Mouse (Mus musculus) brain, embryonic 14.5 days (tissue): Measurements from ENCODE around the gene Rhox6. TPM values are rescaled to one million over a fixed set of nuclear protein-coding genes. Genes with fewer than 3 reads are reported as not detected.
"Not testable (repeated sequence)": the region's sequence is repeated elsewhere in the genome, so short reads cannot be mapped to it uniquely, and the experiment has no call there.

ENCODE experiments used
- DNase-seq: peaks from one replicate; pipeline ENCODE4 v3.0.0-alpha.2; 2011; ENCODE audit warnings: low read depth
- CTCF ChIP-seq: fragments of 200-500 bp; IDR thresholded peaks from 2 replicates; pipeline ENCODE4 v1.5.1; 2012; ENCODE audit warnings: inconsistent platforms, mild to moderate bottlenecking, moderate library complexity, borderline replicate concordance; ENCODE audit not compliant: insufficient read depth, insufficient read length; ENCODE audit errors: extremely low read depth
- POLR2A ChIP-seq: fragments of 200-500 bp; IDR thresholded peaks from 2 replicates; pipeline ENCODE4 v1.6.1; 2012; ENCODE audit warnings: mild to moderate bottlenecking, inconsistent platforms, borderline replicate concordance; ENCODE audit not compliant: poor library complexity, insufficient read depth, insufficient read length, severe bottlenecking; ENCODE audit errors: extremely low read depth
- polyA plus RNA-seq: library from polyadenylated mRNA; depleted of rRNA; stranded (reverse); fragments of >200 nt; gene quantifications from 2 replicates; pipeline ENCODE4 v1.2.3, GENCODE M21; 2012; rRNA removed

Gene Rhox6
- polyA plus RNA-seq = 0.06 and 0.14 TPM in 2 replicates

DNA sequence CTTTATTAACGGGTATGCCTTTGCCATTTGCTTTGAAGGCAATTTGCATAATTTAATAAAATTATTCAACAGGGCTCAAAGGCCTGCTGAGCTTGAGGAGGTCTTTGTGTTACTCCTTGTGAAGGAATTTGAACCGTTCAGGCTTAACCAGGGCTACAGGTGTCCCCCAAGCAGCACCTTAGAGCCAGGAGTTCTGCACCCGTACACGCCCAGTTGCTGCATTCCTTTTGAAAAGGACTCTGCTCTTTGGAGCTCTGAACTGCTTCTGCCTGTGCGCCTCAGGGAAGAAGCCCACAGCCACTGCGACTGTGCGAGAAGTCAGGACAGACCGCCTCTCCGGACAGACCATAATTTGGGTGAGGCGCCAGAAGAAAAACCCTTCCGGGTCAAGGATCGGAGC lies at the start of gene Rhox6:
Rhox6 (plus strand) TSS at position 301 of the 400 bp plus-strand sequence.
- DNase-seq = not testable (repeated sequence)

DNA sequence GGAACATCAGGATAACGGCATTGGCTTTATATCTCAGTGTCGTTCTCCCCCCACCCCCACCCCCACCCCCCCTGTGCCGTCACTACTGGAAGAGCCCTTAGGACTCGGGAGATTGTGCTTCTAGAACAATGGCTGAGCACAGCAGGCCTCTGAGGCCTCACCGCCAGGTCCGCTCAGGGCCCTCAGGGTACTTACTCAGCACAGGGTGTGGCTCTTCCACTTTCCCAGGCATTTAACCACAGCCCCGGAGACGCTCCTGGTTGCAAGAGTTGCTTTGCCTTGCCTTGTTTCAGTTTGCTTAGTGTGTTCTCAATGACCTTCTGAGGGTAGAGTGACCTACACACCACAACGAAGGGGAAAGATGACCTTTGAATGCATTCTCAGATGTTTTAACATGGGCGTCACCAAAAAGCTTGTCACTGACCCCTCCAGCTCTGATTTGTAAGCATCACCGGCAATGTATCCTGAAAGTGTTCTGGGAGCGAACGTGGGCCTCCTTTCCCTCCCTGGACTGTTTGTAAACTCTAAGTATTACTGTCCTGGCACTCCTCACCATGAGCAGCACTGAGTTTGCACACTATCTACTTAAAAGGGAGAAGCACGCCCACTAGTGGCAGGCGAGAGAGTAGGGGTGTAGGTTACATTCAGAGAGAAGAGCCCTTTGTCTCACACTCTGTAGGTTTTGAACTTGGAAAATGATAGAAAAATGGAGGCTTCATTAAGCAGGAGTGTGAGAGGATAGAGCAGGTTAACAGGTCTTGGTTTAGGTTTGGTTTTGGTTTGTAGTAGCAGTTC lies 19.2 kb upstream of the Rhox6 start:
- no peak for DNase-seq
- TF ChIP-seq CTCF = no peak

DNA sequence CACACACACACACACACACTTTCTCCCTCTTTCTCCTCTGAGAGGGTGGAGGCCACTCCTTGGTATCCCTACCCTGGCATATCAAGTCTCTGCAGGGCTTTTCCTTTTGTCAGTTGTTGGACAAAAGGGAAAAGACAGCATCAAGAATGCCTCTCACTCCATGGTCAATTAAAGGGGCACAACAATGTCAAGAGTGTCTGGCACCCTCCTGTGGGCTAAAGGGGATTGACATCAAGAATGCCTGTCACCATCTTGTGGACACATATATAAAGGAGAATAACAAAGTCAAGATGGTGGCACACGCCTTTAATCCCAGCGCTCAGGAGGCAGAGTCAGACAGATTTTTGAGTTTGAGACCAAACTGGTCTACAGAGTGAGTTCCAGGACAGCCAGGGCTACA lies 17.3 kb upstream of the Rhox6 start:
- TF ChIP-seq CTCF = no peak
- TF ChIP-seq POLR2A = no peak
- no peak for DNase-seq

DNA sequence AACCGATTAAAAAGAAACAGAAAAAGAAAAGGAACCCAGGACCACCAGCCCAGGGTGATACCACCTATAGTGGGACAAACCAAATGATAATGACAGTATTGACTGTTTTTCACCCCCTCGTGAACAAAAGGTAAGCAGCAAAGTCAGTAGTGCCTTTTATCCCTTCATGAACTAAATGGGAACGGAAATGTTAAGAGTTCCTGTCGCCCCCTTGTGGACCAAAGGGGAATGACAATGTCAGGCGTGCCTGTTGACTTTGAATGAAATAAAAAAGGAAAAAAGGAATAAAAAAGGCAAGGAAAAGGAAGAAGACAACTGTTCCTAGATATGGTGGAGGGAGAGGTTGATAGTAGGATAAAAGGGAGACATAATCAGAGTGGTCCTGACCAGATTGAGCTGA lies 15.5 kb upstream of the Rhox6 start:
- TF ChIP-seq POLR2A (no peak), CTCF (peak; percentile 49; the same call in 1 of the 2 replicates)

DNA sequence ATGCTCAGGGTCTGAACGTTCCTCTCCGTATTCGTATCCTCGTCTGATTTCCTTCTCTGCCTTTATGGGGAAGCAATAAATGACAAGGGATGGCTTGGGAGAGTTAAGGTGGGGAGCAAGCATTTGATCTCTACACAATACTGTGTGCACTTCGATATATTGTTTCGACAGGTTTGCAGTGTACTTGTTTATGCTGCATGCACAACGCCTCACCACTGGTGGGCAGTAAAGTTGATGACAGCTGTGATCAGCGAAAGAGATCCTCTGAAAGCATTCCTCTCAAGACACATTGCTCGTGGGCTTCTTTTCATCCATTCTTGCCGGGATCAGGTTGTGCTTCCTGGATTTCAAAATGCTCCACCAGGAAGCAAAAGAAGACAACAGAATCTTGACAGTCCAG lies 11.0 kb upstream of the Rhox6 start:
- peak; percentile 18 for DNase-seq
- TF ChIP-seq POLR2A (no peak), CTCF (peak; percentile 27; the same call in 1 of the 2 replicates)

More for the DNA sequence above, 15.5 kb upstream of the Rhox6 start:
- DNase-seq = no peak

DNA sequence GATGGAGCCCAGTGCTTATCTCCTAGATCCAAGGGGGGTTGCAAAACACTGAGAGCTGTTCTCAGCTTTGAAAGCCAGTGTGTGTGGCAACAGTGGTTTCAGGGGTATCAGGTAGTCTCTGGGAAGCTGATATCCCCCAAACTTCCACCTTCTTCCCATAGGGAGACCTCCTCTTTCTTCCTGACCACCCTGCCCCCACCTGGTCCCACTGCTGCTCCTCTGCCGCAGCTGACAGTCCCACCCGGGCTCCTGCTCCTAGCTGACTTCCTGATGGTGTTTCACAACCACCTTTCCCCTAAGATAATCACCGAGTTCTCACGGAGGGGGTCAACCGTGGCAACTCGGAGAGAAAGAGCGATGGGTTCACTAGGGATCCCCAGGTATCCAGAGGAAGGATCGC lies 4.7 kb downstream of the Rhox6 start, which contains the start of gene Rhox7a:
Rhox7a (plus strand) TSS at position 301 of the 400 bp plus-strand sequence.
- not testable (repeated sequence) for DNase-seq

DNA sequence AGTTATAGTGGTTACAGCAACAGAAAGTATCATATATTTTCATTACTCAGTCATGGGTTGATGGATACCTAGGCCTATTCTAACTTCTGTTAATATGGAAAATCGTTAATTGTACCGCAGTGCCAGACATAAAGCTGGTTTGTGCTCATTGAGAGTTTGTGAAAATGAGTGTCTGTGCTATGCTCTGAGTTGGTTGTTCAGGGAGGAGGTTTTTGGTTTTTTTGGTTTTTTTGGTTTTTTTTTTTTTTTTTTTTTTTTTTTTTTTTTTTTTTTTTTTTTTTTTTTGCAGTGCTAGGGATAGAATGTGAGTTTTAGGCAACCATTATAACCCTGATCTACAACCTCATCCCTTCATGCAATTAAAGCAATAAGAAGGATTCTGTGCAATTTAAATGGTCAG lies 44.9 kb downstream of the Rhox6 start:
- TF ChIP-seq POLR2A (no peak), CTCF (no peak)
- no peak for DNase-seq

DNA sequence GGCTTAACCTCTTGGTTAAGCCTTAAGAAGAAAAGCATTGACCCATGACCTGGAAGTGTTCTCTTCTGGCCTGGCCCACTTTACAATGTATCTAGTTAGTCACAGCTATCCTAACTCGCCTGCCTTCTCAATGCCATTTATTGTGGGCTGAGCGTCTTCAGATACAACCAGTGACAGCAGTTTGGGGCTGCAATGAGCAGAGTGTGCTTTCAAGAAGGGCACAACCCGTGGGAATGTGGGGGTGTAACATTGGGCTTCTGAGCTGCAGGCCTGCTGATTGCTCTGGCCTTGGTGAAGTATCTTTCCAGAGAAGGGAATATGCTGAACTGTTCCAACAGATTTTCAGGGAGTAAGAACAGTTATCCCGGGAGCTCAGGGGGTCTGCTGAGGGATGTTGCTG lies 52.1 kb downstream of the Rhox6 start, which contains the start of gene Rhox8:
Rhox8 (minus strand) TSS at position 101 of the 400 bp plus-strand sequence.
- DNase-seq = no peak
- TF ChIP-seq POLR2A (no peak), CTCF (no peak)

Other genes with a start within 250 kb of the Rhox6 start
- gene Rhox3f, start 245.9 kb upstream of the Rhox6 start, polyA plus RNA-seq = not detected in 2 replicates
- gene Rhox4f, start 219.2 kb upstream of the Rhox6 start, polyA plus RNA-seq = not detected in 2 replicates
- gene Rhox3g, start 198.3 kb upstream of the Rhox6 start, polyA plus RNA-seq = not detected in 2 replicates
- gene Rhox2g, start 183.4 kb upstream of the Rhox6 start, polyA plus RNA-seq = not detected in 2 replicates
- gene Rhox4g, start 175.6 kb upstream of the Rhox6 start, polyA plus RNA-seq = not detected in 2 replicates
- not detected in 2 replicates for gene Rhox3h, start 158.1 kb upstream of the Rhox6 start, polyA plus RNA-seq
- gene Rhox2h, start 153.6 kb upstream of the Rhox6 start, polyA plus RNA-seq = not detected in 2 replicates
- not detected in 2 replicates for gene Rhox5, start 22.1 kb upstream of the Rhox6 start, polyA plus RNA-seq
- not detected in 2 replicates for gene Rhox7a, start 4.8 kb downstream of the Rhox6 start, polyA plus RNA-seq
- not detected in 2 replicates for gene Rhox8, start 52.0 kb downstream of the Rhox6 start, polyA plus RNA-seq
- gene Rhox7b, start 70.3 kb downstream of the Rhox6 start, polyA plus RNA-seq = not detected in 2 replicates
- not detected in 2 replicates for gene Rhox9, start 74.9 kb downstream of the Rhox6 start, polyA plus RNA-seq
- not detected in 2 replicates for gene Btg1-ps1, start 191.9 kb downstream of the Rhox6 start, polyA plus RNA-seq
- gene Btg1-ps2, start 216.2 kb downstream of the Rhox6 start, polyA plus RNA-seq = not detected in 2 replicates
- gene Rhox10, start 239.6 kb downstream of the Rhox6 start, polyA plus RNA-seq = not detected in 2 replicates